Mouse (Mus musculus) midbrain, embryonic 10.5 days (tissue): ENCODE results near the gene Tas1r1. TPM values are rescaled to one million over a fixed set of nuclear protein-coding genes. Genes with fewer than 3 reads are reported as not detected.

Experiments
- DNase-seq: peaks from one replicate; pipeline ENCODE4 v3.0.0-alpha.2; 2017; ENCODE audit warnings: low spot score
- H3K27ac ChIP-seq: fragments of 300-500 bp; sonication (generic); replicated peaks from 2 replicates; pipeline ENCODE4 v1.5.1; 2016; ENCODE audit warnings: mild to moderate bottlenecking
- H3K27me3 ChIP-seq: fragments of 300-500 bp; sonication (generic); 2 replicates; pipeline ENCODE4 v1.6.1; 2016; ENCODE audit warnings: low read depth, mild to moderate bottlenecking; ENCODE audit not compliant: poor library complexity, severe bottlenecking
- H3K36me3 ChIP-seq: fragments of 300-500 bp; sonication (generic); 2 replicates; pipeline ENCODE4 v1.6.1; 2016; ENCODE audit warnings: mild to moderate bottlenecking, moderate library complexity
- H3K4me1 ChIP-seq: fragments of 300-500 bp; sonication (generic); 2 replicates; pipeline ENCODE4 v1.6.1; 2016
- H3K4me3 ChIP-seq: fragments of 300-500 bp; sonication (generic); 2 replicates; pipeline ENCODE4 v1.5.1; 2016; ENCODE audit warnings: mild to moderate bottlenecking, moderate library complexity
- H3K9me3 ChIP-seq: fragments of 300-500 bp; sonication (generic); replicated peaks from 2 replicates; pipeline ENCODE4 v1.6.1; 2016; ENCODE audit warnings: mild to moderate bottlenecking
- WGBS: fragments of 180-500 bp; shearing (Covaris S2); methylation state at CpG from one replicate; pipeline ENCODE4 v1.1.7; 2016; 5-methylcytosine and 5-hydroxymethylcytosine counted together
- polyA plus RNA-seq: library from polyadenylated mRNA; unstranded; fragments of >200 nt; fragmentation: Nextera tagmentation; extraction: Ambion mirVana; gene quantifications from 2 replicates; pipeline ENCODE4 v1.2.1, GENCODE M21; 2016

Gene Tas1r1
- polyA plus RNA-seq, 1 experiment from 2014 or later: 0.75 TPM

DNA sequence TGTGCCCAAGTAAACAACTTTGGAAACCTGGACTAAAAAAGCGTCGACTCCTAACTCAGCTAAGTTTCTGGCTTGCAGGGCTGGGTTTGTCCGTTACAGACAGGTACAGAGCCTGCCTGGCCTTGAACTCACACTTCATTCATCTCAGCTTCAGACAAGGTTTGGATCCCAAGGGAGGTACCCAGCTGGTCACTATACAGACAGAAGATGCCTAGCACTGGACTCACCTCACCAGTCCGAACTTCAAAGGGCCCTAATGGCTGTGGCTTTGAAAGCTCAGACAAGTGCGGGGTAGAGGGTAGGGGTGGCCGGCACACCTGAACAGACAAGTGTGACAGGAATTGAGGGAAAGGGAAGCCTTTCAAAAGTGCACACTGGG, 49.3 kb downstream of the Tas1r1 start:
- Histone ChIP-seq H3K27me3 (0 out of 2 replicates have a peak, but pooled peaks cover 4% of the 10 kb centered on the region), H3K4me3 (peak overlapping the region; percentile 97), H3K36me3 (peaks cover 62% of the 10 kb centered on the region), H3K27ac (peak overlapping the region; percentile 96), H3K9me3 (no peaks in the 10 kb centered on the region), H3K4me1 (peaks cover 52% of the 10 kb centered on the region)
- no peak for DNase-seq
- 32% methylated on average over 6 of the region's 6 CpGs for WGBS

GRCm38 (mm10) chr4:151988342-151989109, 49.8 kb downstream of the Tas1r1 start, which contains the start of gene Thap3:
Gene Thap3, minus strand, starts transcription at chr4:151988997.
- Histone ChIP-seq H3K27me3 (no peaks in the 10 kb centered on the region), H3K4me1 (peaks cover 52% of the 10 kb centered on the region), H3K4me3 (peak within 1 kb of the TSS; percentile 97), H3K27ac (peak within 1 kb of the TSS; percentile 96), H3K9me3 (no peaks in the 10 kb centered on the region), H3K36me3 (peaks cover 67% of the 10 kb centered on the region)
- WGBS: under 1% methylated on average over 54 of the region's 54 CpGs
- peak; percentile 84 for DNase-seq

- H3K27ac ChIP-seq: peak overlapping the region; percentile 96
These were observed 50.4 kb downstream of the Tas1r1 start for GRCm38 (mm10) chr4:151988014-151988341.

DNA sequence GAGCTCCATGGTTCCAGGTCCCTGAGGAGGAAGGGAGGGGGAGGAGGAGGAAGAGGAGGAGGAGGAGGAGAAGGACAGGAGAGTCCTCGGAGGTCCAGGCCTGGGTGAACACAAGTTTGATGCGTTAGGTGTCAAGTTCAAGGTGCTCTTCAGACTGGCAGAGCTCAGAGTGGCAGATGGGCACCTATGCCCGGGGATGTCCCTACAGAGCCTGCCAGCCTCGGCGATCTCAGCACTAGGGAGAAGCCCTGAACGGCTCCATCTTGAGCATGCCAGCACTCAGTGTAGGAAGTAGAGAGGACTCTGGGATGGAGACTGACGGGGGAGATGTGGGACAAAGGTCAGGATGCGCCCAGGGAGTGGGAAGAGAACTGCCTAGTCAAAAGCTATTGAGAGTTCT, 51.7 kb downstream of the Tas1r1 start:
- Histone ChIP-seq H3K27me3 (no peaks in the 10 kb centered on the region), H3K27ac (no peak overlapping the region), H3K4me3 (no peak overlapping the region), H3K36me3 (peaks cover 68% of the 10 kb centered on the region), H3K4me1 (peaks cover 58% of the 10 kb centered on the region), H3K9me3 (no peaks in the 10 kb centered on the region)
- WGBS: 77% methylated on average over 8 of the region's 8 CpGs
- DNase-seq: no peak

More at GRCm38 (mm10) chr4:151988014-151988341, 50.4 kb downstream of the Tas1r1 start:
- H3K4me1 ChIP-seq: peaks cover 52% of the 10 kb centered on the region
- H3K27me3 ChIP-seq: no peaks in the 10 kb centered on the region
- WGBS: 43% methylated on average over 10 of the region's 10 CpGs
- H3K36me3 ChIP-seq: peaks cover 68% of the 10 kb centered on the region
- H3K9me3 ChIP-seq: no peaks in the 10 kb centered on the region
- peak overlapping the region; percentile 97 for H3K4me3 ChIP-seq
- DNase-seq: no peak

DNA sequence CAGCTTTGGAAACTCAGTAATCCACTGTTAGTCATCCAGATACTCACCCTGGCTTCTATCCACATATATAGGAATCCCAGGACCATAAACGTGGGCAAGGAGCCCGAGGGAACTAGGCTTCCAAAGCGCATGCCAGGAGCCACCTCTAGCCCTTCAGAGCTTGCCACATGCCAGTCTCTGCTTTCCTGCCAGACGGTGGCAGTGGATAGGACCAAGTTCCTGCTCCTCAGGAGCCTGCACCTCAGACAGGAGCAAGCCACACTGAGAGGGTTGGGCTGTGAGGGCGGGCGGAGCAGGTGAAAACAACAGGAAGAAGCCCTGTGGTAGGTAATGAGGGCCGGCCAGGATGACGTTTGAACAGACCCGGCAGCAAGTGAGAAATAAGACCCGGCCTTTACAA, 52.5 kb downstream of the Tas1r1 start:
- Histone ChIP-seq H3K4me3 (no peak overlapping the region), H3K36me3 (peaks cover 68% of the 10 kb centered on the region), H3K4me1 (peaks cover 61% of the 10 kb centered on the region), H3K9me3 (no peaks in the 10 kb centered on the region), H3K27ac (no peak overlapping the region), H3K27me3 (no peaks in the 10 kb centered on the region)
- DNase-seq: no peak
- 51% methylated on average over 10 of the region's 10 CpGs for WGBS

DNA sequence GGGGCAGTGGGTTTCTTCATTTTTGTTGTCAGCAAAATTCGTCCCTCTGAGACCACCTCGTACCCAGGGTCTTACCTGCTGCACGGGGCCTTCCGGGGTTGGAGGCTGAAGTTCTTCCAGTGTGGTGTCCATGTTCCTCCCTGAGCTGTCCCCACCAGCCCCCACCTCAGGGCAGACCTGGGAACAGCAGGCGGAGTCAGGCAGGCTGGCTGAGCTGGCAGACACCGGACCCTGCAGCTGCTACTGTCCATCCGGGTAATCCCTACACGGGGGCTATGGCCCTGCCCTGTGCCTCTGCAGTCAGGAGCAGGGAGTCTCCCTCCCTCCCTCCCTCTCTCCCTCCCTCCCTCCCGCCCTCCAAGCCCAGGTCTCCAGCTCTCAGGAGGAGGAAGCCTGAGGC, 54.8 kb downstream of the Tas1r1 start:
- Histone ChIP-seq H3K4me1 (peaks cover 50% of the 10 kb centered on the region), H3K36me3 (peaks cover 77% of the 10 kb centered on the region), H3K27me3 (no peaks in the 10 kb centered on the region), H3K27ac (peak overlapping the region; percentile 68), H3K9me3 (no peaks in the 10 kb centered on the region), H3K4me3 (peak overlapping the region; percentile 18; the same call in 1 of the 2 replicates)
- WGBS: 24% methylated on average over 9 of the region's 9 CpGs
- DNase-seq: peak; percentile 38

DNA sequence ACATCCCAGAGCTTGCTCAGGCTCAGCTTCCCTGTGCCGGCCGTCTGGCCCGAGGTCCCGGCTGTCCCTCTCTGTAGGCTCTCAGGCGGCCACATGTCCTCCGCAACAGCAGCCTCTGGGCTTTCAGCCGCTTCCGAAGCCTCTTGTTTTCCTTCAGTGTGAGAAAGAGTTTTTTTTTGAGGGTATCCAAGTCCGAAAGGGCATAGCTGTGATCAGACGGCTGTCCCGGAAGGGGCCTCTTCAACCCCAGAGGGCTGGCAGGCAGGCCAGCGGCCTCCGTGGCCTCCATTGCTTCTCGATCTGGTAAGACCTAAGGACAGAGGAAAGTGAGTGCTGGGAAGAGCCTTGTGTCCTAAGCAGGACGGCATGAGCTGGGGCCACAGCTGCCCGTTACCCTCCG, 55.3 kb downstream of the Tas1r1 start:
- peaks cover 81% of the 10 kb centered on the region for H3K36me3 ChIP-seq
- H3K27me3 ChIP-seq: no peaks in the 10 kb centered on the region
- H3K4me1 ChIP-seq: peaks cover 45% of the 10 kb centered on the region
- no peak overlapping the region for H3K4me3 ChIP-seq
- DNase-seq: no peak
- H3K9me3 ChIP-seq: no peaks in the 10 kb centered on the region
- H3K27ac ChIP-seq: peak overlapping the region; percentile 68
- 62% methylated on average over 17 of the region's 17 CpGs for WGBS

DNA sequence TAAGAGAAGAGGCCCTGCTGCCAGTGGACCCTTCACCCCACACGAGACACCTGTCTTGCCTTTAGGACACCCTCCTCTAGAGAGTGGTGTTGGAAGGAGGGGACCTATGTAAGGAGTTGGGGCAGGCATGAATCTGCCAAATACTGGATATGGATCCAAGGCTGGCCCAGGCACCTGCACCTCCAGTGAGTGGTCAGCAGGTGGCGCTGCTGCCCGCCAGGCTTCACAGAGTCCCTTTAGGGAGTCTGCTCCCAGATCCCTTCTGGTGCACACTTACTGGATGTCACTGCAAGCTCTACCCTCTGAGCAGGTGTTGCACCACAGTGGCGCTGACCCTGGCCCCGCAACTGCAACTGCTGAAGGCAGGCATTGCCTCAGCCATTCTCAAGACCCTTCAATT, 57.0 kb downstream of the Tas1r1 start:
- Histone ChIP-seq H3K27ac (no peak overlapping the region), H3K9me3 (no peaks in the 10 kb centered on the region), H3K4me1 (peaks cover 28% of the 10 kb centered on the region), H3K36me3 (peaks cover 97% of the 10 kb centered on the region), H3K27me3 (no peaks in the 10 kb centered on the region), H3K4me3 (no peak overlapping the region)
- 11% methylated on average over 5 of the region's 5 CpGs for WGBS
- DNase-seq: peak; percentile 79

- H3K4me3 ChIP-seq: no peak overlapping the region
- H3K27ac ChIP-seq: no peak overlapping the region
- DNase-seq: no peak
- no peaks in the 10 kb centered on the region for H3K27me3 ChIP-seq
- H3K9me3 ChIP-seq: no peaks in the 10 kb centered on the region
- peaks cover 23% of the 10 kb centered on the region for H3K4me1 ChIP-seq
- peaks cover 97% of the 10 kb centered on the region for H3K36me3 ChIP-seq
- WGBS: 84% methylated on average over 8 of the region's 8 CpGs
These were observed 57.7 kb downstream of the Tas1r1 start for GRCm38 (mm10) chr4:151980699-151981098.

Other genes starting within 250 kb of the Tas1r1 start
- gene Camta1, start 176.7 kb downstream of the Tas1r1 start, polyA plus RNA-seq: 137 and 141 TPM in 2 replicates
- 107 and 108 TPM in 2 replicates for gene Dnajc11, start 104.9 kb downstream of the Tas1r1 start, polyA plus RNA-seq
- 32.1 and 36.2 TPM in 2 replicates for gene Thap3, start 49.6 kb downstream of the Tas1r1 start, polyA plus RNA-seq
- gene Phf13, start 42.3 kb downstream of the Tas1r1 start, polyA plus RNA-seq: 23.9 and 30.4 TPM in 2 replicates
- gene Klhl21, start 29.8 kb downstream of the Tas1r1 start, polyA plus RNA-seq: 6.9 and 8.5 TPM in 2 replicates
- 18.7 and 25.6 TPM in 2 replicates for gene Zbtb48, start 10.9 kb downstream of the Tas1r1 start, polyA plus RNA-seq
- gene Nol9, start 753 bp upstream of the Tas1r1 start, polyA plus RNA-seq: 35.3 and 35.7 TPM in 2 replicates
- 8.1 and 9.5 TPM in 2 replicates for gene Plekhg5, start 33.9 kb upstream of the Tas1r1 start, polyA plus RNA-seq
- 0.47 and 1.0 TPM in 2 replicates for gene Tnfrsf25, start 77.4 kb upstream of the Tas1r1 start, polyA plus RNA-seq
- 0.94 and 1.4 TPM in 2 replicates for gene Espn, start 113.8 kb upstream of the Tas1r1 start, polyA plus RNA-seq
- gene Hes2, start 120.3 kb upstream of the Tas1r1 start, polyA plus RNA-seq: 0.79 and 1.3 TPM in 2 replicates
- 85.7 and 99.7 TPM in 2 replicates for gene Acot7, start 139.6 kb upstream of the Tas1r1 start, polyA plus RNA-seq
- 7.0 and 7.7 TPM in 2 replicates for gene Gpr153, start 235.7 kb upstream of the Tas1r1 start, polyA plus RNA-seq